Mouse (Mus musculus) heart, postnatal 14 days (tissue): ENCODE measurements around the gene Ap3b1. TPM values are rescaled to one million over a fixed set of nuclear protein-coding genes. Genes with fewer than 3 reads are reported as not detected.

ENCODE experiments used
- DNase-seq, 2 experiments: peaks; one replicate each; pipeline ENCODE4 v3.0.0; 2021 to 2022
- intact Hi-C: fragments of 180-260 bp; cut with DNase I; formaldehyde crosslinking; loops from one replicate; pipeline ENCODE4 v1.15.1; 2025
- total RNA-seq, 2 experiments: library from RNA; stranded (reverse); gene quantifications; 2 replicates each; pipeline ENCODE4 v1.2.3; 2021

Gene Ap3b1
- total RNA-seq, 2 experiments from 2014 or later, result 24.7 to 26.1 TPM

GRCm38 (mm10) chr13:94519276-94519675 lies 160.5 kb downstream of the Ap3b1 start:
- no peak for DNase-seq
- intact Hi-C loops, result no loop called here

GRCm38 (mm10) chr13:94523213-94523612 lies 164.5 kb downstream of the Ap3b1 start:
- DNase-seq, result no peak
- intact Hi-C loops, result no loop called here

- intact Hi-C loops, result no loop called here
- DNase-seq, result no peak
These were observed 166.0 kb downstream of the Ap3b1 start for GRCm38 (mm10) chr13:94524669-94525238.

- DNase-seq, result no peak
- intact Hi-C loops, result no loop called here
These were observed 170.4 kb downstream of the Ap3b1 start for GRCm38 (mm10) chr13:94529138-94529537.

- DNase-seq, result no peak
- intact Hi-C loops, result no loop called here
These were observed 174.8 kb downstream of the Ap3b1 start for GRCm38 (mm10) chr13:94533516-94533915.

GRCm38 (mm10) chr13:94537336-94537735 lies 178.6 kb downstream of the Ap3b1 start:
- DNase-seq, result no peak
- intact Hi-C loops, result no loop called here

GRCm38 (mm10) chr13:94539851-94540646 lies 181.3 kb downstream of the Ap3b1 start:
- intact Hi-C loops, result no loop called here

GRCm38 (mm10) chr13:94542061-94542460 lies 183.3 kb downstream of the Ap3b1 start:
- DNase-seq, result no peak

More at GRCm38 (mm10) chr13:94539851-94540646, 181.3 kb downstream of the Ap3b1 start:
- no peak for DNase-seq

GRCm38 (mm10) chr13:94544211-94544610 lies 185.5 kb downstream of the Ap3b1 start:
- intact Hi-C loops, result no loop called here
- no peak for DNase-seq

More at GRCm38 (mm10) chr13:94542061-94542460, 183.3 kb downstream of the Ap3b1 start:
- intact Hi-C loops, result no loop called here

GRCm38 (mm10) chr13:94545739-94546138 lies 187.0 kb downstream of the Ap3b1 start:
- no peak for DNase-seq
- intact Hi-C loops, result no loop called here

GRCm38 (mm10) chr13:94546246-94546645 lies 187.5 kb downstream of the Ap3b1 start:
- intact Hi-C loops, result no loop called here
- DNase-seq, result no peak

- DNase-seq, result no peak
- intact Hi-C loops, result no loop called here
These were observed 190.8 kb downstream of the Ap3b1 start for GRCm38 (mm10) chr13:94549580-94549979.

GRCm38 (mm10) chr13:94550037-94550436 lies 191.3 kb downstream of the Ap3b1 start:
- intact Hi-C loops, result no loop called here
- DNase-seq, result no peak

GRCm38 (mm10) chr13:94560011-94560410 lies 201.3 kb downstream of the Ap3b1 start:
- peak; percentile 78 to 91 for DNase-seq
- intact Hi-C loops, result loop anchor here (5.0 to 10.0 kb wide), 4 partner anchors 145 to 382 kb away; no protein-coding TSS in a partner anchor

- intact Hi-C loops, result loop anchor here (5.0 to 10.0 kb wide), 4 partner anchors 144 to 381 kb away; no protein-coding TSS in a partner anchor
- no peak for DNase-seq
These were observed 202.1 kb downstream of the Ap3b1 start for GRCm38 (mm10) chr13:94560878-94561277.

GRCm38 (mm10) chr13:94562652-94563339 lies 204.0 kb downstream of the Ap3b1 start:
- DNase-seq, result no peak
- intact Hi-C loops, result loop anchor here (5.0 to 10.0 kb wide), 4 partner anchors 142 to 380 kb away; no protein-coding TSS in a partner anchor

GRCm38 (mm10) chr13:94563836-94564235 lies 205.1 kb downstream of the Ap3b1 start:
- intact Hi-C loops, result loop anchor here (5.0 to 10.0 kb wide), 4 partner anchors 141 to 378 kb away; no protein-coding TSS in a partner anchor

GRCm38 (mm10) chr13:94564351-94564994 lies 205.7 kb downstream of the Ap3b1 start:
- DNase-seq, result no peak
- intact Hi-C loops, result loop anchor here (5.0 to 10.0 kb wide), 4 partner anchors 140 to 378 kb away; no protein-coding TSS in a partner anchor

More at GRCm38 (mm10) chr13:94563836-94564235, 205.1 kb downstream of the Ap3b1 start:
- no peak for DNase-seq

GRCm38 (mm10) chr13:94565176-94565575 lies 206.4 kb downstream of the Ap3b1 start:
- intact Hi-C loops, result loop anchor here (10.0 kb wide), 2 partner anchors 140 to 180 kb away; no protein-coding TSS in a partner anchor
- DNase-seq, result no peak

GRCm38 (mm10) chr13:94565616-94566015 lies 206.9 kb downstream of the Ap3b1 start:
- peak; percentile 7 to 53 for DNase-seq
- intact Hi-C loops, result loop anchor here (10.0 kb wide), 2 partner anchors 139 to 181 kb away; no protein-coding TSS in a partner anchor
